Mouse (Mus musculus): ENCODE results near the gene Tsc22d3. TPM values are rescaled to one million over a fixed set of nuclear protein-coding genes. Genes with fewer than 3 reads are reported as not detected.

Gene Tsc22d3
- polyA plus RNA-seq, 1 experiment, result 95.0 TPM

DNA sequence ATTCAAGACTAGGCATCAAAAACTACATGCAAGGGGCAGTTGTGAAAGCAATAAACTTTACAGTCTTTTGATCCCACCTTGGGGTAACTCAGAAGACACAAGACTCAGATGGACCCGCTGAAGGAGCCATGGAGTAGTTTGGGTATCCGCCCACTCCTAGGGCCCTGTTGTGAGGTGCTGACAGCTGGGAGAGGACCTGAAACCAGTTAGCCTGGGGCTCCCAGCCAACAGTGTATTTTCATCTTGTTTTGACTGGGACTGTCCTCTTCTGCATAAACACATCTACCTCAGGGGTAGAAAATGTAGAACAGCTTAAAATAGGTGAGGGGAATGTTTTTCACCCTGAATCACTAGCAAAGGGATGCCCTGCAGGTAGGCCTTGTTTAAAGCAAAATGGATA, 44.5 kb downstream of the Tsc22d3 start:
- H3K27me3 ChIP-seq (ENCODE audit: control insufficient read depth, insufficient read depth, low read length), result no peaks in the 10 kb centered on the region
- WGBS, result 98% methylated on average over 2 of the region's 2 CpGs
- H3K36me3 ChIP-seq (ENCODE audit: control insufficient read depth, insufficient read depth, low read length), result no peaks in the 10 kb centered on the region
- H3K4me3 ChIP-seq (ENCODE audit: control insufficient read depth, insufficient read depth, low read length), result no peak overlapping the region
- TF ChIP-seq POLR2A (IDR thresholded peaks at IDR 0.05; ENCODE audit: control insufficient read depth, extremely low read depth, insufficient read depth, low read length, poor library complexity) (no peak), CTCF (IDR thresholded peaks at IDR 0.05; ENCODE audit: borderline replicate concordance, control insufficient read depth, extremely low read depth, insufficient read depth, low read length, poor library complexity) (no peak)
- H3K4me1 ChIP-seq (replicated peaks; ENCODE audit: control insufficient read depth, insufficient read depth, low read length), result no peaks in the 10 kb centered on the region
- no peak overlapping the region for H3K27ac ChIP-seq (ENCODE audit: control insufficient read depth, insufficient read depth, low read length)
- DNase-seq, result no peak

- no peak for DNase-seq
- Histone ChIP-seq H3K27me3 (ENCODE audit: control insufficient read depth, insufficient read depth, low read length) (no peaks in the 10 kb centered on the region), H3K27ac (ENCODE audit: control insufficient read depth, insufficient read depth, low read length) (no peak overlapping the region), H3K4me3 (ENCODE audit: control insufficient read depth, insufficient read depth, low read length) (no peak overlapping the region), H3K36me3 (ENCODE audit: control insufficient read depth, insufficient read depth, low read length) (no peaks in the 10 kb centered on the region), H3K4me1 (replicated peaks; ENCODE audit: control insufficient read depth, insufficient read depth, low read length) (no peaks in the 10 kb centered on the region)
- whole genome bisulfite sequencing, result 92% methylated on average over 3 of the region's 3 CpGs
- TF ChIP-seq POLR2A (IDR thresholded peaks at IDR 0.05; ENCODE audit: control insufficient read depth, extremely low read depth, insufficient read depth, low read length, poor library complexity) (no peak), CTCF (IDR thresholded peaks at IDR 0.05; ENCODE audit: borderline replicate concordance, control insufficient read depth, extremely low read depth, insufficient read depth, low read length, poor library complexity) (no peak)
These were observed 45.0 kb downstream of the Tsc22d3 start for GRCm38 (mm10) chrX:140555423-140555822.

DNA sequence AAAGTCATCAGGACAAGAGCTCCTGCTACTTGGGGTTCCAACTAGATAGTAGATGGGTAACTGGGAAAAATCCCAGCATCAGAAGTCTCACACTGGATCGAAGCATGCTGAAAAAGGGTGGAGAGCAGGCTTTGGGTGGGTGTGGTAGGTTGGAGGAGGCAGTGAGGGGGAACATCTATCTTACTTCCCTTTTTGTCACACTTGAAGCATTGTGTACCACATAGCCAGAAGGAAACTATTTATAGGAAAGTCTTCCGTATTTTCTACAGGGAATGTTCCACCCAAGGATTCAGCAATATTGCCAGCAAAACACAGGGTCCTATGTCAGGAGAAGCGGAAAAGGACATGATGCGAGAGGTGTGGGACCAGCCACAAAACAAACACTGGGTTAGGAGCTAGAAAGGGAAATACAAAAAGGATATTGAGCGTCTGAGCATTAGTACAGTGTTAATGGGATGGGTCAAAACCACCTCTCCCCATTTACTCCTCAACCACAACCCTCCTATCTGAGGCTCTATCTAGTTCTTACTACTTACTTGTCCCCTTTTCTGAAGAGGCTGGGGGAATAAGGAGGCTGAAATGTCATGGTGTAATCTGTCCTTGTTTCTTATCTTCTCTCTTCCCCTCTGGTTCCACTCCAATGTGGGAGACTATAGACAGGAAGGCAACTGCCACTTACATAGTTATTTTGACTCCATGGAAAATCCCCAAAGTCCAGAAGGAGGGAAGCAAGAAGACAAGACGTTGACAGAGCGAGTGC, 52.6 kb downstream of the Tsc22d3 start:
- Histone ChIP-seq H3K4me1 (replicated peaks; ENCODE audit: control insufficient read depth, insufficient read depth, low read length) (peaks cover 6% of the 10 kb centered on the region; the same call in 1 of the 2 replicates), H3K4me3 (ENCODE audit: control insufficient read depth, insufficient read depth, low read length) (no peak overlapping the region), H3K27me3 (ENCODE audit: control insufficient read depth, insufficient read depth, low read length) (no peaks in the 10 kb centered on the region), H3K27ac (ENCODE audit: control insufficient read depth, insufficient read depth, low read length) (no peak overlapping the region), H3K36me3 (ENCODE audit: control insufficient read depth, insufficient read depth, low read length) (no peaks in the 10 kb centered on the region)
- WGBS, result 57% methylated on average over 7 of the region's 7 CpGs
- TF ChIP-seq POLR2A (IDR thresholded peaks at IDR 0.05; ENCODE audit: control insufficient read depth, extremely low read depth, insufficient read depth, low read length, poor library complexity), result no peak
- no peak for TF ChIP-seq CTCF (IDR thresholded peaks at IDR 0.05; ENCODE audit: borderline replicate concordance, control insufficient read depth, extremely low read depth, insufficient read depth, low read length, poor library complexity)
- no peak for DNase-seq

DNA sequence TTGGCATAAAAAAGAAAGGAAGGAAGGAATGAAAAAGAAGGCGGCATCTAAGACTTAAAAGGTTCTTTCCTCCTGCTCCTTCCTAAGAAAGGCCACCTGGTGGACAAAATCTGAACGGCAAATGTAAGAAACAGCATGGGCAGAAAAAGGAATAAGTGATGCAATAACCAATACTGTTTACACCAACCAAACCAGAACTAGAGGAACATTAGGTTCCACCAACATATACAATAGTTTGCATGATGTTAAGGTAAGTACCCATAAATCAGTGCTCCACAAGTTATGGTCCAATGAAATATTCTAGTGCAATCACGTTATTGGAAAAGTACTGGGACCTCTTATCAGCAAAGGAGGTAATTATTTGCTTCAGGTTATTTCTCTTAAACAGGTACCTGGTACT, 55.7 kb downstream of the Tsc22d3 start:
- Histone ChIP-seq H3K27ac (ENCODE audit: control insufficient read depth, insufficient read depth, low read length) (no peak overlapping the region), H3K4me1 (replicated peaks; ENCODE audit: control insufficient read depth, insufficient read depth, low read length) (peaks cover 13% of the 10 kb centered on the region), H3K4me3 (ENCODE audit: control insufficient read depth, insufficient read depth, low read length) (no peak overlapping the region), H3K27me3 (ENCODE audit: control insufficient read depth, insufficient read depth, low read length) (no peaks in the 10 kb centered on the region), H3K36me3 (ENCODE audit: control insufficient read depth, insufficient read depth, low read length) (peaks cover 7% of the 10 kb centered on the region; the same call in 1 of the 2 replicates)
- TF ChIP-seq POLR2A (IDR thresholded peaks at IDR 0.05; ENCODE audit: control insufficient read depth, extremely low read depth, insufficient read depth, low read length, poor library complexity) (no peak), CTCF (IDR thresholded peaks at IDR 0.05; ENCODE audit: borderline replicate concordance, control insufficient read depth, extremely low read depth, insufficient read depth, low read length, poor library complexity) (no peak)
- DNase-seq, result peak; percentile 71
- WGBS, result 33% methylated on average over 3 of the region's 3 CpGs

- TF ChIP-seq POLR2A (IDR thresholded peaks at IDR 0.05; ENCODE audit: control insufficient read depth, extremely low read depth, insufficient read depth, low read length, poor library complexity), result peak; percentile 59; the same call in 1 of the 2 replicates
- no peak for TF ChIP-seq CTCF (IDR thresholded peaks at IDR 0.05; ENCODE audit: borderline replicate concordance, control insufficient read depth, extremely low read depth, insufficient read depth, low read length, poor library complexity)
- peak; percentile 80 for DNase-seq
- Histone ChIP-seq H3K27me3 (ENCODE audit: control insufficient read depth, insufficient read depth, low read length) (no peaks in the 10 kb centered on the region), H3K36me3 (ENCODE audit: control insufficient read depth, insufficient read depth, low read length) (peaks cover 7% of the 10 kb centered on the region; the same call in 1 of the 2 replicates), H3K4me3 (ENCODE audit: control insufficient read depth, insufficient read depth, low read length) (peak overlapping the region; percentile 99), H3K27ac (ENCODE audit: control insufficient read depth, insufficient read depth, low read length) (peak overlapping the region; percentile 100), H3K4me1 (replicated peaks; ENCODE audit: control insufficient read depth, insufficient read depth, low read length) (peaks cover 19% of the 10 kb centered on the region)
- WGBS, result 8% methylated on average over 18 of the region's 18 CpGs
These were observed 57.4 kb downstream of the Tsc22d3 start for GRCm38 (mm10) chrX:140542938-140543673.

GRCm38 (mm10) chrX:140542474-140542845, 58.0 kb downstream of the Tsc22d3 start:
- no peaks in the 10 kb centered on the region for H3K27me3 ChIP-seq (ENCODE audit: control insufficient read depth, insufficient read depth, low read length)
- under 1% methylated on average over 21 of the region's 21 CpGs for WGBS
- DNase-seq, result peak; percentile 41
- peak overlapping the region; percentile 99 for H3K4me3 ChIP-seq (ENCODE audit: control insufficient read depth, insufficient read depth, low read length)
- peaks cover 7% of the 10 kb centered on the region; the same call in 1 of the 2 replicates for H3K36me3 ChIP-seq (ENCODE audit: control insufficient read depth, insufficient read depth, low read length)
- TF ChIP-seq POLR2A (IDR thresholded peaks at IDR 0.05; ENCODE audit: control insufficient read depth, extremely low read depth, insufficient read depth, low read length, poor library complexity) (no peak), CTCF (IDR thresholded peaks at IDR 0.05; ENCODE audit: borderline replicate concordance, control insufficient read depth, extremely low read depth, insufficient read depth, low read length, poor library complexity) (no peak)
- H3K27ac ChIP-seq (ENCODE audit: control insufficient read depth, insufficient read depth, low read length), result peak overlapping the region; percentile 100
- peaks cover 22% of the 10 kb centered on the region for H3K4me1 ChIP-seq (replicated peaks; ENCODE audit: control insufficient read depth, insufficient read depth, low read length)
